Mouse (Mus musculus) hindbrain, embryonic 16.5 days (tissue): ENCODE measurements at regions not wholly inside any gene's neighbourhood (a gene's known extent, or its start where the extent isn't known, plus 50 kb on each side); places are given as distances from the start of the nearest gene placed in this dataset.
A peak's percentile ranks its signal among the peaks of the same experiment; 100 is the strongest.

Source experiments
- ATAC-seq: fragments of 200-750 bp; cut with Nextera tagmentation; 2 replicates; pipeline ENCODE4 v1.8.0; 2017; ENCODE audit warnings: moderate TSS enrichment, moderate library complexity
- H3K27ac ChIP-seq: fragments of 300-500 bp; sonication (generic); 2 replicates; pipeline ENCODE4 v1.5.1; 2014; ENCODE audit warnings: low read depth, mild to moderate bottlenecking, control low read depth, low read length, moderate library complexity
- H3K27me3 ChIP-seq: fragments of 300-500 bp; sonication (generic); replicated peaks from 2 replicates; pipeline ENCODE4 v1.6.1; 2014; ENCODE audit warnings: low read length; ENCODE audit not compliant: control insufficient read depth, insufficient read depth
- H3K36me3 ChIP-seq: fragments of 300-500 bp; sonication (generic); 2 replicates; pipeline ENCODE4 v1.6.1; 2014; ENCODE audit warnings: mild to moderate bottlenecking, low read length, moderate library complexity, mixed read lengths; ENCODE audit not compliant: control insufficient read depth, insufficient read depth
- H3K4me1 ChIP-seq: fragments of 300-500 bp; sonication (generic); 2 replicates; pipeline ENCODE4 v1.6.1; 2014; ENCODE audit warnings: low read depth, low read length; ENCODE audit not compliant: control insufficient read depth, insufficient read depth
- H3K4me2 ChIP-seq: fragments of 300-500 bp; sonication (generic); 2 replicates; pipeline ENCODE4 v1.6.1; 2014; ENCODE audit warnings: mild to moderate bottlenecking, low read length, control low read depth, moderate library complexity
- H3K4me3 ChIP-seq: fragments of 300-500 bp; sonication (generic); 2 replicates; pipeline ENCODE4 v1.5.1; 2014; ENCODE audit warnings: mild to moderate bottlenecking, low read length, control low read depth, moderate library complexity
- H3K9ac ChIP-seq: fragments of 300-500 bp; sonication (generic); 2 replicates; pipeline ENCODE4 v1.6.1; 2014; ENCODE audit warnings: low read depth, mild to moderate bottlenecking, control low read depth, low read length, moderate library complexity
- H3K9me3 ChIP-seq: fragments of 300-500 bp; sonication (generic); 2 replicates; pipeline ENCODE4 v1.6.1; 2014; ENCODE audit warnings: mild to moderate bottlenecking, low read length, moderate library complexity; ENCODE audit not compliant: control insufficient read depth
- WGBS: fragments of 180-500 bp; shearing (Covaris S2); extraction: QIAGEN DNeasy Blood & Tissue Kit; methylation state at CpG from one replicate; pipeline ENCODE4 v1.1.7; 2014; 5-methylcytosine and 5-hydroxymethylcytosine counted together

- Histone ChIP-seq H3K36me3 (no peaks in the 10 kb centered on the region), H3K27ac (no peak overlapping the region), H3K27me3 (no peaks in the 10 kb centered on the region), H3K4me3 (no peak overlapping the region), H3K9me3 (no peaks in the 10 kb centered on the region), H3K4me1 (no peaks in the 10 kb centered on the region), H3K9ac (no peak overlapping the region), H3K4me2 (no peak overlapping the region)
- 79% methylated on average over 4 of the region's 4 CpGs for WGBS
- no peak for ATAC-seq
Measured at GRCm38 (mm10) chr10:23477104-23477503, 126.5 kb upstream of the Eya4 start.

GRCm38 (mm10) chr10:23450997-23451396 lies 100.4 kb upstream of the Eya4 start:
- Histone ChIP-seq H3K4me2 (no peak overlapping the region), H3K27me3 (no peaks in the 10 kb centered on the region), H3K9me3 (no peaks in the 10 kb centered on the region), H3K36me3 (no peaks in the 10 kb centered on the region), H3K9ac (no peak overlapping the region), H3K27ac (no peak overlapping the region), H3K4me3 (no peak overlapping the region), H3K4me1 (peaks cover 5% of the 10 kb centered on the region; the same call in 1 of the 2 replicates)
- WGBS = 91% methylated on average over 3 of the region's 3 CpGs
- no peak for ATAC-seq

GRCm38 (mm10) chr10:23450647-23450979 lies 100.0 kb upstream of the Eya4 start:
- no peak overlapping the region for H3K4me2 ChIP-seq
- no peak overlapping the region for H3K27ac ChIP-seq
- H3K4me1 ChIP-seq = peaks cover 5% of the 10 kb centered on the region; the same call in 1 of the 2 replicates
- H3K4me3 ChIP-seq = no peak overlapping the region
- ATAC-seq = 0 out of 2 replicates have a peak, but pooled peaks have one; percentile 20
- 89% methylated on average over 3 of the region's 3 CpGs for WGBS
- no peaks in the 10 kb centered on the region for H3K27me3 ChIP-seq
- no peak overlapping the region for H3K9ac ChIP-seq
- no peaks in the 10 kb centered on the region for H3K9me3 ChIP-seq
- no peaks in the 10 kb centered on the region for H3K36me3 ChIP-seq

- H3K36me3 ChIP-seq = no peaks in the 10 kb centered on the region
- ATAC-seq = peak; percentile 40
- WGBS = 54% methylated on average over 19 of the region's 19 CpGs
- H3K9me3 ChIP-seq = no peaks in the 10 kb centered on the region
- H3K27ac ChIP-seq = no peak overlapping the region
- H3K4me1 ChIP-seq = peaks cover 5% of the 10 kb centered on the region; the same call in 1 of the 2 replicates
- H3K4me3 ChIP-seq = no peak overlapping the region
- no peaks in the 10 kb centered on the region for H3K27me3 ChIP-seq
- peak overlapping the region; percentile 38 for H3K4me2 ChIP-seq
- H3K9ac ChIP-seq = peak overlapping the region; percentile 31; the same call in 1 of the 2 replicates
Measured at GRCm38 (mm10) chr10:23449860-23450646, 99.5 kb upstream of the Eya4 start.

GRCm38 (mm10) chr10:23448976-23449859 lies 98.6 kb upstream of the Eya4 start:
- no peaks in the 10 kb centered on the region for H3K9me3 ChIP-seq
- H3K27me3 ChIP-seq = no peaks in the 10 kb centered on the region
- peaks cover 5% of the 10 kb centered on the region; the same call in 1 of the 2 replicates for H3K4me1 ChIP-seq
- peak overlapping the region; percentile 31; the same call in 1 of the 2 replicates for H3K9ac ChIP-seq
- peak; percentile 50; the same call in 1 of the 2 replicates for ATAC-seq
- 43% methylated on average over 16 of the region's 16 CpGs for WGBS
- no peak overlapping the region for H3K4me3 ChIP-seq
- no peaks in the 10 kb centered on the region for H3K36me3 ChIP-seq
- H3K27ac ChIP-seq = no peak overlapping the region
- peak overlapping the region; percentile 38 for H3K4me2 ChIP-seq

- Histone ChIP-seq H3K4me3 (no peak overlapping the region), H3K4me1 (no peaks in the 10 kb centered on the region), H3K9me3 (no peaks in the 10 kb centered on the region), H3K9ac (no peak overlapping the region), H3K27ac (no peak overlapping the region), H3K4me2 (no peak overlapping the region), H3K27me3 (no peaks in the 10 kb centered on the region), H3K36me3 (no peaks in the 10 kb centered on the region)
- WGBS = 50% methylated on average over 2 of the region's 2 CpGs
- ATAC-seq = no peak
Measured at GRCm38 (mm10) chr10:23430376-23430775, 79.8 kb upstream of the Eya4 start.

- H3K4me3 ChIP-seq = no peak overlapping the region
- H3K27ac ChIP-seq = no peak overlapping the region
- 30% methylated on average over 7 of the region's 7 CpGs for WGBS
- H3K4me2 ChIP-seq = peak overlapping the region; percentile 18; the same call in 1 of the 2 replicates
- no peaks in the 10 kb centered on the region for H3K9me3 ChIP-seq
- no peaks in the 10 kb centered on the region for H3K27me3 ChIP-seq
- peak; percentile 70; the same call in 1 of the 2 replicates for ATAC-seq
- no peaks in the 10 kb centered on the region for H3K36me3 ChIP-seq
- H3K9ac ChIP-seq = no peak overlapping the region
- H3K4me1 ChIP-seq = no peaks in the 10 kb centered on the region
Measured at GRCm38 (mm10) chr10:23413794-23414518, 63.4 kb upstream of the Eya4 start.

GRCm38 (mm10) chr10:23403351-23403938 lies 52.9 kb upstream of the Eya4 start:
- Histone ChIP-seq H3K4me1 (no peaks in the 10 kb centered on the region), H3K4me2 (no peak overlapping the region), H3K9ac (no peak overlapping the region), H3K4me3 (no peak overlapping the region), H3K9me3 (peaks cover 4% of the 10 kb centered on the region; the same call in 1 of the 2 replicates), H3K27me3 (no peaks in the 10 kb centered on the region), H3K27ac (no peak overlapping the region), H3K36me3 (no peaks in the 10 kb centered on the region)
- 36% methylated on average over 4 of the region's 4 CpGs for WGBS
- peak; percentile 61 for ATAC-seq
